Mouse (Mus musculus) lung, adult 2 months (tissue): ENCODE measurements at regions not wholly inside any gene's neighbourhood (a gene's known extent, or its start where the extent isn't known, plus 50 kb on each side); places are given as distances from the start of the nearest gene placed in this dataset.

Source experiments
- CTCF ChIP-seq: fragments of 200-500 bp; IDR thresholded peaks from 2 replicates; pipeline ENCODE4 v1.5.1; 2011; ENCODE audit warnings: mild to moderate bottlenecking, low read length, control low read depth; ENCODE audit not compliant: insufficient read depth
- POLR2A ChIP-seq: fragments of 200-500 bp; IDR thresholded peaks from 2 replicates; pipeline ENCODE4 v1.6.1; 2011; ENCODE audit warnings: low read depth, mild to moderate bottlenecking, control low read depth, low read length, borderline replicate concordance; ENCODE audit errors: extremely low read depth

GRCm38 (mm10) chr2:108795145-108795544 is 485.4 kb upstream of the Kif18a start:
- TF ChIP-seq CTCF (no peak), POLR2A (no peak)
